Mouse (Mus musculus) cerebellum, adult (tissue): ENCODE data around the gene Zfp94.

Experiments
- ATAC-seq: cut with Nextera tagmentation; 2 replicates; pipeline ENCODE4 v1.9.2; 2017; ENCODE audit warnings: mild to moderate bottlenecking, moderate library complexity, mixed read lengths; ENCODE audit not compliant: insufficient number of reproducible peaks, low FRiP score, low TSS enrichment

Zfp94 gene

DNA sequence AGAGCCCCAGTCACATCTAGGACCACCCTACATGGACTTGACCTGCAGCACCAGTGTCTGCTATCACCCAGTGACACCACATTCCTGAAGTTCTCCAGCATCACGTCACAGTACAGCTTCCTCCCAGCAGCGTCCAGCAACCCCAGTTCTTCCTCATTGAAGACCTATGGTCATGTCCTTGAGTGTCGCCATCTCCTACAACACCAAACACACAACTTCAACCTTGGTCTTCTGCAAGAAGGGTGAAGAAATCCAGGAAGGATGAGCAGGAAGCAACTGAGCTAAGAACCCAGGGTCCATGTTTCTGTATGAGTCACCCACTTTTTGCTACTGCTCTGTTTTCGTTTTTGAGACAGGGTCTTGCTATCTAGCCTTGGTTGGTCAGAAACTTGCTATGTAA is 6.1 kb upstream of the Zfp94 start:
- no peak for ATAC-seq

DNA sequence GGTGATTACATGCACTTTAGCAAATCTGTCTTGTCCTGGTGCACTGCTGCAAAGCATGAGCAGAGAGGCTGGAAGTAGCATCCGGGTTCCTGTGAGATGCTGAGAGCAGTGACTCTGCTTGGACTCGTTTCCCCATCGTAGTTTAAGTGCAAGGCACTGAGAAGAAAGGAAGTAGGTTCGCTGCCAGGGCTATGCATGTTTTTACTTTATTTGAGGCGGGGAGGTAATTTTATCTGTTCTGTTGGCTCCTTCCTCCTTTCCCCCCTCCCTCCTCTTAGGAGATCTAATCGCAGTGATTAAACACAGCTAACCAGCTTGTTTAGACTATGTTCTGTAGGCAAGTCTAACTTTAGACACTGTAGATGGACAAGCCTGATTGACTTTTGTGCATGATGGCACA is 2.5 kb upstream of the Zfp94 start:
- ATAC-seq = no peak

DNA sequence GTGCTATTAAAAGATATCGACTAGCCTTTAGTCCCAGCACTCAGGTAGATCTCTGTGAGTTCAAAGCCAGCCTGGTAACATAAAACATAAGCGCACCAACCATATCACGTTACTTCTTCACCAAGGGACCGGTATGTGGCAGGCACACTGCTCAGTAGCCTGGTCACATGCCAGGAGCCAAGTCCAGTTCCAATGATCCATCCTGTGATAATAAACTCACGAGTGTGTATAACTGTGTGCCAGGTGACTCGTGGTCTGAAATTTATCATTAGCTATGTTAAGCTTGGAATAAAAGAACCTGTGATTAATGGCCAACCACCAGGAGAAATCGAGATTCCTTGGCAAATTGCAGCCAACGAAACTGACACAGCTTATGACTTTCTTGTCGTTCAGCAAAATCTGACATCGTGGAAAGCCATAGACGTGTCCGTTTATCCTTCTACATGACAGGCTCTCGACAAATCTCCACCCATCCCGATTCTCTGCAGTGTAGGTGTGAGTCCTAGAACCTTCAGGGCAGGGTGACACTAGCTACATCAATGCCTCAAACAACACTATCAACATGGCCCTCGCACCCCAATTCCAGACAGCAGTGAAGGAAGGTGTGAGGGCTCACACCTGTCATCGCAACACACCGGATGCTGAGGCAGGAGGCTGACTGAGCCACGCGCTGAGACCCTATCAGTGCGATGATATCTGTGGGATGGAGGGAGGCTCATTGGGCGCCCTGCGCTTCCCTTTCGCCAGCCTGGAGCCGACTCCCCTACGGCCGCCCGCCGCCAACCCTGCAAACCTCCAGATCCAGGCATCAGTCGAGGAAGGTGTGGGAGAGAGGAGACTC is 520 bp downstream of the Zfp94 start:
- 0 out of 2 replicates have a peak, but pooled peaks have one; percentile 22 for ATAC-seq

DNA sequence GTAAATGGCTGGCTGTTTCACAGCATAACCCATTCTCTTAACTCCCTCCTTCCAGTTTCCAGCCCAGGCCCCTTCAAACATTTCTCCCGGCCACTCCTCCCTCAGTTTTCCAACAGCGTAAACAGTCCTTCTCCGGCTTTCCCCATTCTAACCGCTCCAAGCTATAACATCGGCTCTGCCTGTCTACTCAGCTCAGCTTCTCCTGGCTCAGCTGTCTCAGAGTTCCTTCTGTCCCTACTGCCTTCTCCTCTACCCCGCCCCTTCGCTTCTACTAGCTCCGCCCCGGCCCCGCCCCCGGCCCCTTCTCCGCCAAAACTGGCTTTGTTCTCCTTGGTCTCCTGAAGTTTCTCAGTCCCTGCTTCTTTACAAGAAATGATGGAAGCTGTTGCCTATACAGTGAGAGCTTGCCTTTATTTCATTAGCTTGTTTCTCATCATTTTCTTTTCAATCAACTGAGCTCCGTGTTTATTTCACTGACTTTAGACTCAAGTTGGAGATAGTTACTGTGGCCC is 15.6 kb downstream of the Zfp94 start, which contains the start of gene Zfp61:
Zfp61 (minus strand) TSS at position 462 of the 512 bp plus-strand sequence.
- ATAC-seq = no peak

DNA sequence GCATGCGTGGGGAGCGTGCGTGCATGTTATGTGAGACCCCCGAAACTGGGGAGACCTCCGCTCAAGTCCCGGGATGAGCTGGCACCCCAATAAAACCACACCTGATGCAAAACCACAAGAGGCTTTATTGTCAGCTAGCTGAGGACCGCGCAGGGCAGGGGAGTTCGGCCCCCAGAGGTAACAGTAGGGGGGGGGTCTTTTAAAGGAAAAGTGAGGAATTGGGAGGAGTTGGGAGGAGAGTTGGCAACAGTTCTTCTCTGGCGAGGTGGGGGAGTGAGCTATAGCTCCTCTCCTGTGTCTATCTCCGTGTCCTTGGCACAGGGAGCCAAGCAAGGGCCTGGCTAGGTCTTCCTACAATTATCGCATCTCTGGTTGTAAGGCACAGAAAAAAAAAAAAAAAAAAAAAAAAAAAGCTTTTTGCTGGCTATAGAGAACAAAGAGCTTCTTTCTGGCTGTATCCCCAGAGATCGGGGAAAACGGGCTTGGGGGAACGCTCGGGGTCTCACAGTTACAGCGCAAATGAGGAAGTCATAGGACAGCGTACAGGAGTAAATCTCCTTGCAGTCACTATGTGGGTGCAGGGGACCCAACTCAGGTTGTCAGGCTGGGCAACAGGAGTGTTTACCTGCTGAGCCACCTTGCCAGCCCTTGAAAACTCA is 16.5 kb downstream of the Zfp94 start:
- ATAC-seq = no peak

DNA sequence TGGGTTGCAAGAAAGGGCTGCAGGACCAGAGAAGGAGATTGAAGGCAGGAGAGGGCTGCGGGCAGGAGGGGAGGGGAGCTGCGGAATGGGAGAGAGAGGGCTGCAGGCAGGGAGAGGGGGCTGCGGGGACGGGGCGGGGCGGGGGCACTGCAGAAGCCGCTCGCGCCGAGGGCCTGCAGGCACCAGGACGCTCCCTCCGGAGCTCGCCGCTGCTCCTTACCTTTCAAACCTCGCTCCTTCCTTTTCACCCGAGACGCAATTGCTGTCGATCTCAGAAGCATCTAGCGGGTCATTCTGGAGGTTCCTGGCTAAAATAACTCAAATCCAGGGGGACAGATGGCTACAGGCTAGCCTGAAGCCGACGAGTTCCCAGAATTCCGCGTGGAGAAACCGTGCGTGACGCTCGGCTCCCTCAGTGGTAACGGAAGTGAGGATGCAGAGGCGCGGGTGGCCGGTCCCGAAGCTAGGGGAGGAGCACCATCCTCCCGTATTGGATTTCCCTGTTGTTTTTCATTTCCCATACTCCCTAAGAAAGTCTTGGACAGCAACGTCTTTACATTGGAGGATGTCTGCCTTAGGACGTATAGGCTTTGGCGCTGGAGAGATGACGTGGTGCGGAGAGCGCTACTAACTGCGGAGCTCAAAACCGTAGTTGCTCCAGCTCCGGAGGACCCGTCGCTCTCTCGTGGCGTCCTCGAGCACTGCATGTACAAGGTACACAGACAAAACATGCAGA is 17.3 kb downstream of the Zfp94 start:
- peak; percentile 90 for ATAC-seq

DNA sequence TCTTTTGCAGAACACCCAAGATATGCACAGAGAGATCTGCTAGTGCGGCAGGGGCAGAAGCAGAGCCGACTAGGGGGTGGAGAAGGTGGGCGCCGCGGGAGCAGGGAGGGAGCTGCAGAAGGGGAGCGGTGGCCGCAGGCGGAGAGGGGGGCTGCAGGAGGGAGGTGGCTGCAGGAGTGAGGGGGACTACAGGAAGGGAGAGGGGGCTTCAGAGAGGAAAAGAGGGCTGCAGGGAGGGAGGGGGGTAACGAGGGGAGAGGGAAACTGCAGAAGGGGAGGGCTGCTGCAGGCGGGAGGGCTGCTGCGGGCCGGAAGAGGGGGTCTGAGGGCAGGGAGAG is 17.9 kb downstream of the Zfp94 start:
- ATAC-seq = no peak

DNA sequence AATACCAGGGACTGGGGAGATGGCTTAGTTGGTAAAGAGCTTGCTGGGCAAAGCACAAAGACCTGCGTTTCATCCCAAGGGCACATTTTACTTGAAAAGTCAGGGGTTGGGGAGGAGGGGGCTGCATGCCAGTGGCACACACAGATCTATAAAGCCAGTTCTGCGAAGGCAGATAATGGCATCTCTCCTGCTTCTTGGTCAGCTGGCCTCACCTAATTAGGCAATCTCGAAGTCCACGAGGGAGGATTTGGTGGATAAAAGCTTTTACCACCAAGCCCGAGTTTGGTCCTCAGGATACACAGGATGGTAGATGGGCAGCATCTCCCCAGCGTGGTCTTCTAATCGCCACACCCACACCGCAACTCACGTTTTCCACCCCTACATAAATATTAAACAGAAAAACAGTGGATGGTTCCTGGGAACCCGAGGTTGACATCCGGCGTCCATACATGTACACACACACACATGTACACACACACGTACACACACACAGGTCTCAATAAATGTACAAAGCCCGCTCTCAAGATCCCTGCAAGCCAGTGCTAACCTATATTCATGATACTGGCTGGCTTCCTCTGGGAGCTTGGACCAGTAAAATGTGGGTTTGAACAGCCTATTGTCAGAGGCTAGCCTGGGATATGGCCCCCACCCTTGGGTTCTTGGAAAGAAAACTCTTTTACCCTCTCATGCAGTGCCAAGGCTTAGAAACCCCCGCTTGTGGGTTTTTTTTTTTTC is 18.9 kb downstream of the Zfp94 start:
- ATAC-seq = no peak

DNA sequence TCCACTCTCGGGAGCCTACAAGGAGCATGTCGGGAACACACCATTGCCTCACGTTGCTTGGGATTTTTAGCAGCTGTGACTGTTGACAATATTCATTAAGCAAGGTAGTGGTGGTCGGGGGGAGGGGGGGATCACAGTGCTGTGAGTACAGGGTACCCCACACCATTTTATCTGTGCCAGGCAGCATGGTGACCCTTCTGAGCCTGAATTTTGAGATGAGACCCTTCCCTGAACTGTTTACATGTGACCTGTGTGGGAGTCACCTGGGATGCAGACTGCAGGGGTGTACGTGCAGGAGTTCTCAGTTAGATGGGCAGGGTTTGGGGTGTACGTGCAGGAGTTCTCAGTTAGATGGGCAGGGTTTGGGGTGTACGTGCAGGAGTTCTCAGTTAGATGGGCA is 20.1 kb downstream of the Zfp94 start:
- no peak for ATAC-seq

DNA sequence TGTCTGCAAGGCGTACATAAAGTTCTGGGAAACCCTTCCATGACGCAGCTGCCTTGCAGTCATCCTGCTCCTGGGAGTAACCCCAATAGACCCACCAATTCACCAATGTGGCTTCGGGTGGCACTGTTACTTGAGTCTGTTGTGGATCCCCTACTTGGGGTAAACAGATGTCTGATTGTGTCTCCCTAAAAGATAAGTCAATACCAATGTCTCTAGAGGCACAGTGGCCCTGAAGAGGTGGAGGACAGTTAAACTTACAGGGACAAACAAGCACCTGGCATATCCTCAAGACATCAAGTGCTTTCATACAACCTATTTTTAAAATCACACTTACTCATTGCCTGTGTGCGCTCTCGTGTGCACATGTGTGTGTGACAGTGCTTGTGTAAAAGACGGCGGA is 21.1 kb downstream of the Zfp94 start:
- ATAC-seq = no peak

DNA sequence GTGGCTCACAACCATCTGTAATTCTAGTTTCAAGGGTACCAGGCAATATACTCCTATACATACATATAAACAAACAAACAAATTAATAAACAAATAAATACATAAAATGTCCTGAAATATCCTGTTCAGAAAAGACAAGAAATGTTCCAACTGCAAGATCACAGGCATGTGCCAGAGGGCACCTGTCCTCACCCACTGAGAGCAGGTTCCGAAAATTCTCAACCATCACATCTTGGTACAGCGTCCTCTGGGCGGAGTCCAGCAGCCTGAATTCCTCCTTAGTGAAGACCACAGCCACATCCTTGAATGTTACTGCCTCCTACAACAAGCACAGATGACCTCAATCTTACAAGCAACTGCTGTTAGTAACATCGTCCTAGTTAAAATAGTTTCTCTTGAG is 21.7 kb downstream of the Zfp94 start:
- ATAC-seq = no peak

DNA sequence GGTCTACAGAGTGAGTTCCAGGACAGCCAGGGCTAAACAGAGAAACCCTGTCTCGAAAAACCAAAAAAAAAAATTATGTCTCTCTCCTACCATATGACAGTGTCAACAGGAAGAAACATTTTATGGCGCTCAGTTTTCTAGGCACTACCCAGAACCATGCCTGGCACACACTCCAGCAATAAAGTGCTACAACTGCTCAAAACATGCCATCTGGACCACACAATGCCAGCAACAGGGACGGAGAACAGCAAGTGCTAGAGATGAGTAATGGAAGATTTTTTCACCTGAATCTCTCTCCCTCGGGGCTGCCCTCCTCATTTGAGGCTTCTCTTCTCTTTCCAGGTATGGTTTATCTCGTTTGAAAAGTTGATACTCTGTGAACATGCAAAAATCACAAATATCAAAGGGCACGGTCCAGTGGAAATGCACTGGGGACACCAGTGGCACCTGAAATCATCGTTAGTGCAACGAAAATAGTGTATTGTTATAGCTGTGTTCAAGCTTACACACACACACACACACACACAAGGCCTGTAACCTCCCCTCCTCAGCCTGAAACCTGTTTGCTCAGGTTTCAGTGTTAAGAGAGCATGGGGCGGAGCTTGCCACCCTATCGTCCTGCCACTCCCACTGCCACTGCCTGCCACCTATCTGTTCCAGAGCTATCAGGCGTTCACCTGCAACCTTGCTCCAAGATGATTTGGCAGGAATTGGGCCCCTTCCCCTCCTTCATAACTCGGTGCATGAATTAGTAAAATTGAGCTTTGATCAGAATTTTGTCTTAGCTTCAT is 23.2 kb downstream of the Zfp94 start:
- ATAC-seq = no peak

DNA sequence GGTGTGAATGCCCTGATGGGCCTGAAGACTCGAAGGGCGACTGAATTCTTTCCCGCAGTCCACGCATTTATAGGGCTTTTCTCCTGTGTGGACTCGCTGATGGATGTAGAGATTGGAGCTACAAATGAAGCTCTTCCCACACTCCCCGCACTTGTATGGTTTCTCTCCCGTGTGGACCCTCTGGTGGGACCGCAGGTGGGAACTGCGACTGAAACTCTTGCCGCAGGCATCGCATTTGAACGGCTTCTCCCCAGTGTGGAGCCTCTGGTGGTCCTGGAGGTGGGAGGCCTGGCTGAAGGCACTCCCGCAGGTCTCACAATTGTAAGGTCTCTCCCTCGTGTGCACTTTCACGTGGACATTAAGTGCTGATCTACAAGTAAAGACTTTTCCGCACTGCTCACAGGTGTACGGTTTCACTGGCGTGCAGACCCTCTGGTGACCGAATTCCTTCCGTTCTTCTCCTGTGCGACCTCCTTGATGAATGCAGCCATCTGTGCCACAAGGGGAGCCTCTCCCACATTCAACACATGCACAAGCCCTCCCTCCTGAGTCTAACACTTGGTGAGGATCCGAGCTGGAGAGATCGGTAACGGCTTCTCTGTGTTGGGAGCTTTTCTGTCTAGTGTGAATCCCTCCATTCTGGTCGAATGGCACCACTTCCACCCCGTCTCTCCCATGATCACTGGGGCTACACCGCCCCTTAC is 24.9 kb downstream of the Zfp94 start:
- no peak for ATAC-seq

DNA sequence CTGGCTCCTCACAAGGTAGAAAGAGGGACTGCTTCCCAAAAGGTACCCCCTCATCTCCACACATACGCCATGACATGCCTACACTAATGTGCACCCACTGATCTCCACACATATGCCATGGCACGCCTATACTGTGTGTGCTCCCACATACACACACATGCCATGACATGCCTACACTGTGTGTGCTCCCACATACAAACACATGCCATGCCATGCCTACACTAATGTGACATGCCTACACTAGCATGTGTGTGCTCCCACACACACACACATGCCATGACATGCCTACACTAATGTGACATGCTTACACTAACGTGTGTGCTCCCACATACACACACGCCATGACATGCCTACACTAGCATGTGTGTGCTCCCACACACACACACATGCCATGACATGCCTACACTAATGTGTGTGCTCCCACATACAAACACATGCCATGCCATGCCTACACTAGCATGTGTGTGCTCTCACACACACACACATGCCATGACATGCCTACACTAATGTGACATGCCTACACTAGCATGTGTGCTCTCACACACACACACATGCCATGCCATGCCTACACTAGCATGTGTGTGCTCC is 26.3 kb downstream of the Zfp94 start:
- no peak for ATAC-seq

DNA sequence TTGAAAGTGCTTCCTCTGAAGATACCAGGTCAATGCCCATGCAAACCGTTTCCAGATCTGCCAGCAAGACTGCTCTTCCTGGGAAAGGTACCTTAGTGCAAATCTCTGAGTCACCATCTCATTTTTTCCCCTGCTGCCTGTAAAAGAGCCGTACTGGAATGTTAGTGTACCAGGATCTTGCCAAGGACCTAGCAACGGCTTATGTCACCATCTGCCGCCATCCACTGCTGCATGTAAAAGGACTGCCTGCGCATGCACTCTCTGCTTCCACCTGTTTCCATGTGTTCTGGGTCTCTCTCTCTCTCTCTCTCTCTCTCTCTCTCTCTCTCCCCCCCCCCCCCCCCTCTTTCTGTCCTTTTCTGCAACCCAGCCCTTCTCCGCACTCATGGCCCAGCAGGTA is 28.0 kb downstream of the Zfp94 start:
- ATAC-seq = no peak

DNA sequence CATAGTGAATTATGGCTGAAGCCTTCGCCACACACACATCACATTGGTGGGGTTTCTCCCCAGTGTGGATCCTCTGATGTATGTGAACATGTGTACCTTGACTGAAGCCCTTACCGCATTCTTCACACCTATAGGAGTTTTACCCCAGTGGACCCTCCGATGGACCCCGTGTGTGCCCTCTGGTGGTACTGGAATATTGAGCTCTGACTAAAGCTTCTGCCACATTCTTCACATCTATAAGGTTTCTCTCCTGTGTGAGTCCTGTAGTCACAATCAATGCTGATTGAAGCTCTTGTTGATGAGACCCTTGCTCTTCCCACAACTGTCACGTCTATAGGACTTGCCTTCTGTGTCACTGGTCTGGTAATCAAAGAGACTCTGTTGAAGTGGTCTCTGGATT is 28.8 kb downstream of the Zfp94 start:
- ATAC-seq = no peak

DNA sequence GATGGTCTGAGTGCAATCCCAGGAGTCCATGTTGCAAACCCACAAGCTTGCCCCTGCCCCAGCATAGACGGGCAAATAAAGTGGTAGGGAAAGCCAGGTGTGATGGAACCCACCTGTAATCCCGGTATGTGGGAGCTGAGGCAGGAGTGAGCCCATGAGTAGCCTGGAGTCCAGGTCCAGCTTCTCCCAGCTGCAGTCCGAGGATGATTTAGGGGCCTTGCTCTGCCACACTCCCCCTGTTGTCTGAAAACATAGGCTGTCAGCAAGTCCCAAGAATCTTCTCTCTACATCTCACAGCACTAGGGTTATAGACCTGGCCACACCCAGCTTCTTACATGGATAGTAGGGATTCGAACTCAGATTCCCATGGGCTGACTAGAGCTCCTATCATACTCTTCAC is 29.6 kb downstream of the Zfp94 start:
- ATAC-seq = no peak

DNA sequence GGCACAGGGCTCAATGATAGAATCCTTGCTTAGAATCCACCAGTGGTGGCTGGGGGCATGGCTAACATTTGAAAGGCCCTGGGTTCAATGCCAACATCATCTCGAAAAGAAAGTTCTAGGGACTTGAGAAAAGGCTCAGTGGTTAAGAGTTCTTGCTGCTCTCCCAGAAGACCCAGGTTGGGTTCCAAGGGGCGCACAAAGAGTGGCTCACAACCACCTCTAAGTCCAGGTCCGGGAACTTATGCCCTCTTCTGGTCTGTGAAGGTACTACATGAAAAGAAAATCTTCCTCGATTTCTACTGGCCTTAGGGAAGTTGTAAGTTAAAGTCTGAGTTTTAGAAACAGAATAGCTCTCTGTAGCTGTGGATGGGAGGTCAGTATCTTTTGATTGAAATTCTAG is 30.4 kb downstream of the Zfp94 start:
- no peak for ATAC-seq

DNA sequence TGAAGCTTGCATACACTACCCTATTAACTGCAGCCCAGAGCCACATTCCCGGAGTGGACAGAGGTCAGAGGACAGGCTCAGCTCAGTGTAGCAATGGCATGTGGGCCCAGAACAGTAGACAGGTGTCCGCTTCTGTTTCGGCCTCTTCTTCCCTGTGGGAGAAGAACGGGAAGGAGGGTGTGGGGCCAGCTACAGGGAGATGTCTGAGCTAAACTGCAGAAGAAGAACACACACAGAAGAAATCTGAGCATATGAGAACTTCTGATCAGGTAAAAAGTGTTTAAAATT is 35.7 kb downstream of the Zfp94 start:
- no peak for ATAC-seq
